Mouse (Mus musculus): Measurements from ENCODE around the gene Hoxa10. TPM values are rescaled to one million over a fixed set of nuclear protein-coding genes. Genes with fewer than 3 reads are reported as not detected.

Gene Hoxa10
- polyA plus RNA-seq, 1 experiment = 18.2 TPM

DNA sequence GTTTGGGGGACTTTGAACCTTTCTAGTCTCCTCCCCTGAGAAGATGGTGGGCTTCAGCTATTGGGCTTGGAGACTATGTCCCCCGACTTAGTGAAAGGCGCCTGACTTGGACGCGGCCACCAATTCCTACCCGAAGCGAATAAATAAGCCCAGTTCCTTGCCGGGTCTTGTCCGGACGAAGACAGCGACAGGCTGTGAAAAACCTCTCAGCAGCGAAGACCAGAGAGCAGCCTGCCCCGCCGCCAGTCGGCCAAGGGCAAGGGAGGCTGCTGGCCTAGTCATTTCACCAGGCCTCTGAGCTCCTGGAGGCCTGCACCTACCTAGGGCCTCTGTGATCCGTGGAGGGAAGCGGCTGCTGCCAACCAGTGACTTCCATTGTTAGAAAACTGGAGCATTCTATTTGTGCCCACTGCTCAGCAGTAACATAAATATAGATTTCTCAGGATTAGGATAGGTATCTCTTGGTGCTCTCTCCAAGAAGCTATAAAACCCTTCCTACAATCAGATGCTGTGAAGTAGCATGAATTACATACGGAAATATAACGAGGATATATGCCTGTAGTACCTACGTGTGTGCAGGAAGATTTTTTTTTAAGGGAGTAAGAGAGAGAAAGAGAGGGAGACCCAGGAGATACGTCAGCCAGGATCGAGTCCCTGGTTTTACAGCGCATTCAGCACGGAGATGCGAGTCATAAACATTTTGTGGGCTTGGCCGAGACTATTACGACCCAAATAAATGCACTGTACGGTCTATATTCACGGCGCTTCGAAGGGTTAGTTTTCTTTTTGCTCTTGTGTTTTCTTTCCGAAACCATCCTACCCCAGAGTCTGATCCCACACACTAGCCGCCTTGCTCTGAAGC, 20.4 kb downstream of the Hoxa10 start:
- H3K4me3 ChIP-seq (ENCODE audit: insufficient read depth, low read length) = peak overlapping the region; percentile 49
- peak overlapping the region; percentile 69 for H3K27ac ChIP-seq (ENCODE audit: insufficient read depth, low read length)
- no peaks in the 10 kb centered on the region for H3K4me1 ChIP-seq (ENCODE audit: control insufficient read depth, insufficient read depth, low read length)
- TF ChIP-seq POLR2A (IDR thresholded peaks at IDR 0.05; ENCODE audit: low read depth, low read length) (0 out of 2 replicates have a peak, but pooled peaks have one; percentile 15), CTCF (IDR thresholded peaks at IDR 0.05; ENCODE audit: borderline replicate concordance, insufficient read depth, low read length) (no peak)

DNA sequence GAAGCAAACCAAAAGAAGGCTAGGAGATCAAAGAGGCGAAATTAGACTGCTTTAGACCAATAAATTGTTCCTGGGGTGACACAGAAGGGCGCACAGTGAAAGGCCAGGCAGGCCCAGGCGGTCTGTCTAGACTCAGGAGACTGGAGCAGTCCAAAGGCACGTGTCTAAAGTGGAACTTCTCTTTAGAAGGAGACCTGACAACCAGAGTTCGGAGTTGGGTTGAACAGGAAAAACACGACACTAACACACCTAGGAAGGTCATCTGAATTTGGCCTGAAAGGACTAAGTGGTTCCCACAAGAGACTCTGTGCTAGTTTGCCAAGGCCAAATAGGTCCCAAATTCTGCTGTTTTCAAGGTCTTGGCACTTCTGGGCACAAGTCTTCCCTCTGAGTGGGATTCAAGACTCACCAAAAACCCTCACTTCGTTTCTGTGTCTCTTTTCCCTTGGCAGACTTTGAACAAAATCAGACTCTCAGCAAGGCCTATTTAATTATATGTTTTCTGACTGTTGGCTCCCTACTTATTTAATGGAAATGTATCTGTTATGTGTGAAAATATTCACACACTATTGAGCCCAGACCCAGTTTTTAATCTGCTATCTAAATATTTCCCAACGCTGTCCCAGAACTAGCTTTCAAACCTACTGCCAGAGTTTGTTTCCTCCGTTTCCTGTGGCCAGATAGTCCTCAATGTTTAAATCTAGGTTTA, 21.3 kb downstream of the Hoxa10 start:
- Histone ChIP-seq H3K4me1 (ENCODE audit: control insufficient read depth, insufficient read depth, low read length) (no peaks in the 10 kb centered on the region), H3K27ac (ENCODE audit: insufficient read depth, low read length) (peak overlapping the region; percentile 4; the same call in 1 of the 2 replicates), H3K4me3 (ENCODE audit: insufficient read depth, low read length) (peak overlapping the region; percentile 49)
- TF ChIP-seq POLR2A (IDR thresholded peaks at IDR 0.05; ENCODE audit: low read depth, low read length) (no peak), CTCF (IDR thresholded peaks at IDR 0.05; ENCODE audit: borderline replicate concordance, insufficient read depth, low read length) (no peak)

DNA sequence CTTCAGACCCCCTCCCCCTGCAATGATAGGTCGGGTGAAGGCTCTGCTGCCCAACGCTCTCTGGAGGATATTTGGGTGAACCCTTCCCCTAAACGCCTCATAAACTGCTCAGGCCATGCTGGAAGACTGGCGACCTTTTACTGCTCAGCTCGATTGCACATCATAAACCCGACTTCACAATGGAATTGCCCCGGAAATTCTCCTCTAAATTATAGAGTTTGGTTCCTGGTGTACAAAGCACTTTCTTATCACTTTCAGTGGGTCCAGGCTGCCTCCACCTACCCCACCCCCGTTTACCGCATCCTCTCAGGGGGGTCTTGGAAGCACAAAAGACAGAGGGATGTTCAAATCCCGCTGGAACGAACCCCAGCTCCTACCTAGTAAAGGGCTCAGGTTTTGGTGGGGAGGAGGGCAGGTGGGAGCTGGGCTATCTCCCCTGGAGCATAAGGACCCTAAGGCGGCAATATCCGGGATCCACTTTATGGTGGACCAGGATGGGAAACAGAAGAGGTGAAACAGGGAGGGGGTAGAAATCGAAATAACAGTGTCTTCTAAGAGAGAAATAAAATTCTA, 21.9 kb downstream of the Hoxa10 start:
- no peaks in the 10 kb centered on the region for H3K4me1 ChIP-seq (ENCODE audit: control insufficient read depth, insufficient read depth, low read length)
- H3K4me3 ChIP-seq (ENCODE audit: insufficient read depth, low read length) = no peak overlapping the region
- TF ChIP-seq POLR2A (IDR thresholded peaks at IDR 0.05; ENCODE audit: low read depth, low read length) = no peak
- TF ChIP-seq CTCF (IDR thresholded peaks at IDR 0.05; ENCODE audit: borderline replicate concordance, insufficient read depth, low read length) = no peak
- no peak overlapping the region for H3K27ac ChIP-seq (ENCODE audit: insufficient read depth, low read length)

DNA sequence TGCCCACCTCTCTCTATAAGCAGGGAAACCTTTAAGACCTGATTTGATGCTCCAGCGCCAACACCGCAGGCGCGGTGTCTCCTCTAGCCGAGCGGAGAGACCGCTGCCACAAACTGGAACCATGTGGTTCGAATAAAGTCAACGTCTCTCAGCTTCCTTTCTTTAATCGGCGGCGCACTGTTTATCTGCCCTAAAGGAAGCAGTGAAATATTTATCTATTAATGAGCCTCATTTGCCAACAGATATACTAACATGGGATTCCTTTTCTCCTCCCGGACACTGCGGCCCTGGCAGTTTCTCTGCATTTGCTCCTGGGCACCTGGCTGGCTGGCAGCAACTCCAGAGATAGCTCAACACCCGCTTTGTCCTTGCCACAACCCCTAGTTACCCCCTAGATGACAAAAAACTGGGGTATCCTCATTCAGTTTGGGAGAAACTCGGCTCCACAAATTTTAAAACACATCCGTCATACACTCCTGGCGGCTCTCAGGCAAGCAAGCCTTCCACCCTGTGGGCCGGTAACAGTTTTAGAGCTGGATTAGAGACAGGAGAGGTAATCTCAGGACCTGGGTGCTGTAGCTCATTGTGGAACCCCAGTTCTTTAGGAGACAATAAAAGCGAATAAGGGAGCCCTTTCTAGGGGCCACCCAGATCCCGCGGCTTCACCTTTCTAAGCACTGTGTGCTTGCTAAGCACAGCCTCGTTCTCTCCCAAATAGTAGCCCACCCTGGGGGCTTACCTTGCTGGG, 22.6 kb downstream of the Hoxa10 start:
- peak overlapping the region; percentile 44 for H3K4me3 ChIP-seq (ENCODE audit: insufficient read depth, low read length)
- TF ChIP-seq CTCF (IDR thresholded peaks at IDR 0.05; ENCODE audit: borderline replicate concordance, insufficient read depth, low read length) (no peak), POLR2A (IDR thresholded peaks at IDR 0.05; ENCODE audit: low read depth, low read length) (no peak)
- no peaks in the 10 kb centered on the region for H3K4me1 ChIP-seq (ENCODE audit: control insufficient read depth, insufficient read depth, low read length)
- no peak overlapping the region; the same call in 1 of the 2 replicates for H3K27ac ChIP-seq (ENCODE audit: insufficient read depth, low read length)

DNA sequence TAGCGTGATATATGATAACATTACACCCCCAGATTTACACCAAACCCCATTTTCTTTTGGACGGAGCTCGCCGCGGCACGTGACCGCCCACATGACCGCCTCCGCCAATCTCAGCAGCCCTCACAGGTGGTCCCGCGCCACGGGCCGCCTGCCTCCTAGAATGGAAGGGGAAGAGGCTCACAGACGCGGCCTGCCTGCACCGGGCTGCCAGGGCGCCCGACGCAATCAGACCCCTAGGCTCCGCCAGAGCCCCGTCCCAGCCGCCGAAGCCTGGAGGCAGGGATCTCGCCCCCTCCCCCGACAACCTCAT, 23.2 kb downstream of the Hoxa10 start:
- no peaks in the 10 kb centered on the region for H3K4me1 ChIP-seq (ENCODE audit: control insufficient read depth, insufficient read depth, low read length)
- no peak overlapping the region; the same call in 1 of the 2 replicates for H3K27ac ChIP-seq (ENCODE audit: insufficient read depth, low read length)

DNA sequence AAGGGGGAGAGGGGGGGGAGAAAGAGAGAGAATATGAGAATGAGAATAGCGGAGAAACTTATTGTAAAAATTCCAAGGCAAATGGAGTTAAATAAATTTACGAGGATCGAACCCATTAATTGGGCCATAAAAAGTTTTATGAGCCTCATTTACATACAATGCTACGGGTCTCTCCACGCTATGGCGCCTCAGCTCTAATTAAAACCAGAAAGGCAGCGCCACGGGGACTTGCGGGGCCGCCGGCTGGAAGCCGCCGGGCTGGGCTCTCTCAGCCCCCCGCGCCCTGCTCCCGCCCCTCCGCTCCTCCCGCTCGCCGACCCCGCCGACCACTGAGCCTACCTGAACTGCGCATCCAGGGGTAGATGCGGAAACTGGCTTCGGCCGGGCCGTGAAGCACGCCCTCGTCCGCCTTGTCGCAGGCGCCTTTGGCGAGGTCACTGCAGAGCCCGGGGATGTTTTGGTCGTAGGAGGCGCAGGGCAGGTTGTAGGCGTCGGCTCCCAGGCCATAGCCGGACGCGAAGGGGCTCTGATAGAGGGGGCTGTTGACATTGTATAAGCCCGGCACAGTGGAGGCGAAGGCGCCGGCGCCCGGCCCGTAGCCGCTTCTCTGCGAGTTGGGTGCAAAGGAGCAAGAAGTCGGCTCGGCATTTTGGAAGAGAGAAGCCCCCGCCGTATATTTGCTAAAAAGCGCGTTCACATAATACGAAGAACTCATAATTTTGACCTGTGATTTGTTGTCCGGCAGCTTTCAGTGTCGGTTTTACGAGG, 23.8 kb downstream of the Hoxa10 start:
- Histone ChIP-seq H3K4me1 (ENCODE audit: control insufficient read depth, insufficient read depth, low read length) (no peaks in the 10 kb centered on the region), H3K27ac (ENCODE audit: insufficient read depth, low read length) (no peak overlapping the region), H3K4me3 (ENCODE audit: insufficient read depth, low read length) (peak overlapping the region; percentile 44)
- no peak for TF ChIP-seq CTCF (IDR thresholded peaks at IDR 0.05; ENCODE audit: borderline replicate concordance, insufficient read depth, low read length)
- TF ChIP-seq POLR2A (IDR thresholded peaks at IDR 0.05; ENCODE audit: low read depth, low read length) = no peak

More for the DNA sequence above, 23.2 kb downstream of the Hoxa10 start:
- H3K4me3 ChIP-seq (ENCODE audit: insufficient read depth, low read length) = peak overlapping the region; percentile 44
- TF ChIP-seq POLR2A (IDR thresholded peaks at IDR 0.05; ENCODE audit: low read depth, low read length) (peak; percentile 69), CTCF (IDR thresholded peaks at IDR 0.05; ENCODE audit: borderline replicate concordance, insufficient read depth, low read length) (no peak)

DNA sequence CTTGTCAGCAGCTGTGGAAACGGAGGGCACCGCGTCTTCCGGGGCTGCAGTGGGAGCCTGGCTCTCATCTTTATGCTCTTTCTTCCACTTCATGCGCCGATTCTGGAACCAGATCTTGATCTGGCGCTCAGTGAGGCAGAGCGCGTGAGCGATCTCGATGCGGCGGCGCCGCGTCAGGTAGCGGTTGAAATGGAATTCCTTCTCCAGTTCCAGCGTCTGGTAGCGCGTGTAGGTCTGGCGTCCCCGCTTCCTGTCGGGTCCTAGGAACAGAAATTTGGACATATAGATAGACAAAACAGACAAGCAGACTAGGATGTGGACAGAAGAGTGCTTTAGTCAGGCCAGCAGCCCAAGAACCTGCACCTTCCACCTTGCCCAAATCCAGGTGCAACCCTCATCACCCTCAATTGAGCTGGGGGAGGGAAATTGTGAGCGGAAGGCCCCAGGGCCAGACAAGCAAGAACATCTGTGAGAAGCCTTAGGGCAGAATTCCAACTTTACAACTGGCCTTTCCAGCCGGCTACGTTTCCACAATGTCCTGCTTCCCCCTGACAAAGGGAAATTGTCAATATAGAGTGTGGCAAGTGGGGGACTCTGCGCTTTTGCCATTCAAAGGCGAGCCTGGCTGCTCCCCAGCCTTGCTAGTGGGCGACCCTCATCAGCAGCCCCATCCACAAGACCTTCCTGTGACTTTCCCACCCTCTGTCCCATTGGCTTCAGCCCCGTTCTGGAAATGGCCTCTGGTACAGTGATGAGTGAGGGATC, 24.7 kb downstream of the Hoxa10 start:
- H3K4me1 ChIP-seq (ENCODE audit: control insufficient read depth, insufficient read depth, low read length) = no peaks in the 10 kb centered on the region

DNA sequence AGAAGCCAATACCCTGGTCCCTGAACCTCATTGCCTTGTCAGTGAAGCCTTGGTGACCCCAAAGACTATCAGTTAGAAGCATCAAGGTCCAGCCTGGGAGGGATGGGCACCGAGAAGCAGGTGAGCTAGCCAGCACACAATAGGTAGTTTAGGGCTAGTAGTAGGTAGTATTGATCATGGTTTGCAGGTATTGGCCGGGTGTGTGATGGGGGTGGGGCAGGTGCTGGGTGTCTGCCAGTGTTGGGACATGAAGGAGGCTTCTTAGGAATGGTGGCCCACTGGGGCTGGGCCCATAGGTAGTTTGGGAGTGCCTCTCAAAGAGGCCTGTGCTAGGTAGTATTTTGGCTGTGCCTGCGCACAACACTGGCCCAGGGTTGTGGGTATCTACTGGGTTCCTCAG, 25.6 kb downstream of the Hoxa10 start:
- Histone ChIP-seq H3K4me1 (ENCODE audit: control insufficient read depth, insufficient read depth, low read length) (no peaks in the 10 kb centered on the region), H3K27ac (ENCODE audit: insufficient read depth, low read length) (no peak overlapping the region), H3K4me3 (ENCODE audit: insufficient read depth, low read length) (no peak overlapping the region)
- no peak for TF ChIP-seq CTCF (IDR thresholded peaks at IDR 0.05; ENCODE audit: borderline replicate concordance, insufficient read depth, low read length)
- no peak for TF ChIP-seq POLR2A (IDR thresholded peaks at IDR 0.05; ENCODE audit: low read depth, low read length)

More for the DNA sequence above, 24.7 kb downstream of the Hoxa10 start:
- peak overlapping the region; percentile 44 for H3K4me3 ChIP-seq (ENCODE audit: insufficient read depth, low read length)
- H3K27ac ChIP-seq (ENCODE audit: insufficient read depth, low read length) = no peak overlapping the region
- TF ChIP-seq CTCF (IDR thresholded peaks at IDR 0.05; ENCODE audit: borderline replicate concordance, insufficient read depth, low read length) = no peak
- no peak for TF ChIP-seq POLR2A (IDR thresholded peaks at IDR 0.05; ENCODE audit: low read depth, low read length)

Measured in embryonic fibroblast, embryonic 13.5 days (primary cell).